Mouse (Mus musculus) bone marrow, adult 2 months (tissue): ENCODE results near the gene Cyp2c55. TPM values are rescaled to one million over a fixed set of nuclear protein-coding genes. Genes with fewer than 3 reads are reported as not detected.

Experiments
- H3K27ac ChIP-seq: fragments of 200-500 bp; 2 replicates; pipeline ENCODE4 v1.5.1; 2012; ENCODE audit warnings: low read depth, mild to moderate bottlenecking, control low read depth, inconsistent platforms, low read length; ENCODE audit not compliant: control insufficient read depth, poor library complexity, insufficient read depth
- H3K4me1 ChIP-seq: fragments of 200-500 bp; 2 replicates; pipeline ENCODE4 v1.6.1; 2011; ENCODE audit warnings: low read length; ENCODE audit not compliant: control insufficient read depth, insufficient read depth
- H3K4me3 ChIP-seq: fragments of 200-500 bp; replicated peaks from 2 replicates; pipeline ENCODE3; 2011; ENCODE audit warnings: mild to moderate bottlenecking, low read depth, low read length, control low read depth; ENCODE audit not compliant: control insufficient read depth
- CTCF ChIP-seq: fragments of 200-500 bp; IDR thresholded peaks from 2 replicates; pipeline ENCODE4 v1.5.1; 2011; ENCODE audit warnings: low read length, control low read depth; ENCODE audit not compliant: control insufficient read depth, insufficient read depth
- POLR2A ChIP-seq: fragments of 200-500 bp; IDR thresholded peaks from 2 replicates; pipeline ENCODE4 v1.6.1; 2011; ENCODE audit warnings: low read depth, mild to moderate bottlenecking, control low read depth, low read length, borderline replicate concordance; ENCODE audit not compliant: control insufficient read depth
- WGBS: fragments of 180-500 bp; shearing (Covaris S2); methylation state at CpG from one replicate; pipeline ENCODE4 v1.1.7; 2018; 5-methylcytosine and 5-hydroxymethylcytosine counted together
- polyA plus RNA-seq: library from polyadenylated mRNA; stranded (reverse); fragments of >200 nt; gene quantifications from 2 replicates; pipeline ENCODE4 v1.2.4, GENCODE M21; 2011; ENCODE audit warnings: low replicate concordance; ENCODE audit not compliant: missing spikeins, insufficient read depth, insufficient read length

Cyp2c55 gene
- polyA plus RNA-seq, 1 experiment: not detected

- no peaks in the 10 kb centered on the region for H3K4me1 ChIP-seq
- TF ChIP-seq CTCF (no peak), POLR2A (no peak)
- 54% methylated on average over 2 of the region's 2 CpGs for WGBS
- no peak within 1 kb of the TSS for H3K4me3 ChIP-seq
- H3K27ac ChIP-seq: no peak within 1 kb of the TSS
Observed at GRCm38 (mm10) chr19:39060719-39061118, 53.9 kb downstream of the Cyp2c55 start, which contains the start of gene Cyp2c65. Gene Cyp2c65 (plus strand): TSS chr19:39061015.

Other genes with a start within 250 kb of the Cyp2c55 start
- 4.3 and 6.1 TPM in 2 replicates for gene Noc3l, start 187.8 kb upstream of the Cyp2c55 start, polyA plus RNA-seq
- 0.70 and 2.4 TPM in 2 replicates for gene Tbc1d12, start 170.4 kb upstream of the Cyp2c55 start, polyA plus RNA-seq
- gene Hells, start 76.1 kb upstream of the Cyp2c55 start, polyA plus RNA-seq: 23.1 and 53.7 TPM in 2 replicates
- gene Cyp2c65, start 54.0 kb downstream of the Cyp2c55 start, polyA plus RNA-seq: not detected in 2 replicates
- gene Cyp2c66, start 106.9 kb downstream of the Cyp2c55 start, polyA plus RNA-seq: not detected in 2 replicates